Mouse (Mus musculus): ENCODE measurements at regions not wholly inside any gene's neighbourhood (a gene's known extent, or its start where the extent isn't known, plus 50 kb on each side); places are given as distances from the start of the nearest gene placed in this dataset.

- TF ChIP-seq CTCF (IDR thresholded peaks at IDR 0.05; ENCODE audit: low read depth, low read length) (no peak), POLR2A (IDR thresholded peaks at IDR 0.05; ENCODE audit: insufficient read depth, low read length) (no peak), EP300 (IDR thresholded peaks at IDR 0.05; ENCODE audit: insufficient read depth, low read depth, low read length) (no peak)
Observed at GRCm38 (mm10) chr17:64406742-64407254, 75.1 kb upstream of the Pja2 start.

Data from ES-Bruce4 (cell line).